Mouse (Mus musculus) layer of hippocampus, adult 9-10 months (tissue): ENCODE results near the gene Gm49394.
A peak's percentile ranks its signal among the peaks of the same experiment; 100 is the strongest.

Experiments used
- DNase-seq: peaks from one replicate; pipeline ENCODE4 v3.0.0; 2022; ENCODE audit warnings: low spot score

Gene Gm49394

DNA sequence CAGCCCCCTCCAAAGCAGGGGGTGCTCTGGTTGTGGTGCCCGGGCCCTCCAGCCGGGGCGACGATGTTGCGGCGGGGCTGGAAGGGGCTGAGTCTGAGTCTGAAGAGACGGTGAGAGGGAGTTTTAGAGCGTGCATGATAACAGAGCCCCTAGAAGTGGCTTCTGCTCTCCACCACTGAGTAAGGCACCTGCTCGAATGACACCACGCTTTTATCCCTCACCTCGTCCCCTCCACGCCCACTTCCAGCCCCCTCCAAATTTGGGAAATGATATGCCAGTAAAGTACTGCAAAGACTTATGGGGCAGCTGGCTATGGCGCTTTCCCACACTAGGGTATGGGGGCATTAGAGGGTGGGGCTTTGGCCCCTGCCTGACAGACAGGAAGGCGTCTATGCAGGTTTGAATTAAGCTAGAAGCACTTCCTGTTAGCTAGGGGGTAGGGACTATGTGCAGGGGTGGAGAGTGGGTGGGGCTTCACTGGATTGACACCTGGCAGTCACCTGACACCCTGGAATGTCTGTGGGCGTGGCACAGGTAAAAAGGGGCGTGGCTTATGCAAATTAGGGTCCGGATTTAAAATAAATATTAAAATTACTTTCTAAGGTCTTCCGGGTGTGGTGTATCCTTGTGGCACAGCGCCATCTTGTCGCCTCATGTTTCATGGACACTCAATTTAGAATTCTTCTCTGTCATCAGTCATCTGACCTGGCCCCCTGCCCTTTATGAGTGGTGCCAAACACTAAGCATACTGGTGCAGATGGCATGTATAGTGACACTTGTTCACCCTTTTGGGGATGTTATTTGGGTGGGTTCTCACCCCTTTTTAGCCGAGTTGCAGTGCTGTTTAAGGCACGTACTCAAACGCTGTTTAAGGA lies at the start of gene Gm49394:
Gm49394 (minus strand) TSS at position 192 of the 875 bp plus-strand sequence.
- DNase-seq: no peak

DNA sequence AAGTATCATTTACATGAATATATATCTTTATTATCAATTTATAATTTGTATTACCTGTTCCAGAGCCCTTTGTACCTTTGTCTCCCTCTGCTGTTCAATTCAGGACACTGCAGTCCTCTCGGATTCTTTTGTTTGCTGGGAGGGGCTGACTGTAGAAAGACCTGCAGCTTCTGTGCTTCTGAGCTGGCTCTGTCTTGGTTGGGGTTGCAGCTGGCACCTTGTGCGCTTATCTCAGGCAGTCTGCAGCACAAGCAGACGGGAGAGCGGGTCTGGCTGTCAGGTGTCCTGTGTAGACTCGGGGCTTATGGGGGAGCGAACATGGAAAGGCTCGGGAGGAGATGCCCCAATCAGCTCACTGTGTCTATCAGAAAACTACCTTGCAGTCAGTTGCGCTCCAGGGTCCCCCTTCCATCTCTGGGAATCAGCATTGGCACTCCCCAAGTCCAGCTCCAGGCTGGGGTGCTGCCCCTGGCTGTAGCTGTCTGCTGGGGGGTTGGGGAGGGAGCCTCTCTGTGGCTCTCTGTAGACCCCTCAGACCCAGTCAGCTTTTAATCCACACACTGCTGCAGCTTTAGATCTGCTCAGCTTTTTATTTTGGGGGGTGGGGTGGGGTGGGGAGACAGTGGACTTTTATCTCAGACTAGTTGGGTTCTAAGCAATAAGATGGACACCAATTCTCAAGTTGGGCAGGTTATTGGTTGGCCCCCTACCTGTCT lies 45.2 kb upstream of the Gm49394 start:
- peak; percentile 21 for DNase-seq

DNA sequence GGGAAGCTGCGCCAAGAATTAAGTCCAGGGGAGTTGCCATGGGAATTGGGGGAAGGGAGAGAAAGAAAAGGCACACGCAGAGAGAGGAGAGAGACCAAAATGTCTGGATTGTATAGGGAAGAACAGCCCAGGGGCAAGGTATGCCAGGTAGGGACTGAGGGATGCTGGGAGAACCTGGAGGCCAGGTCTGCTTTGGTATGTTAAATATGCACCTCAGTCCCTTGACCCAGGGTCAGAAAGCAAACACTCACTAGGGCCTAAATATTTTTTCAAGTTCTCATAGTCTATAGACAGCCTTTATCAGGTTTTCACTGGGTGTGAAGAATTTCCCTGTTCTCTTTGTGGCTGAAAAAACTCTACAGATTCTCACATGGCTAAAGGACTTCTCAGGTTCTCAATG lies 37.1 kb upstream of the Gm49394 start:
- DNase-seq: no peak

DNA sequence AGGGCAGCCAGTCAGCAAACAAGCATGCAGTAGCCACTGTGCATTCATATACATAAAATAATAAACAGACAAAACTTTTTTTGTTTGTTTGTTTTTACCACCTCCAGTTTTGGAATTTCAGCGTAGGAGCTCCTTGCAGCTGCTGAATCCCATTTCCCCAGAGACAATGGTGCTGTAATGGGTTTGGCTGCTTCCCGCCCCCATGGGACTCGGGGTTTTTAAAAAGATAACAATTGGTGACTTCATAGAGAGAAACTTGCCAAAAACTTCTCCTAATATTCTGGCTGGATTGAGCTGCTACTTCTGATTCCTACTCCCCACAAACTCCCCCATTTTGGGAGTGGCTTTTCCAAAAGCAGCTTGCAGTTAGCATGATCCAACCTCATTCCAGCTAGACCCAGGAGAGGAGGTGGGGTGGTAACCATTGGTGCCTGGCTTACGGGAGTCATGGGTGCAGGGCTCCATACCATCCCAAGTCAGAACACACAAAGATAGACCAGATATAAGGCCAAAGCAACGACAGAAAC lies 29.7 kb upstream of the Gm49394 start:
- DNase-seq: no peak

DNA sequence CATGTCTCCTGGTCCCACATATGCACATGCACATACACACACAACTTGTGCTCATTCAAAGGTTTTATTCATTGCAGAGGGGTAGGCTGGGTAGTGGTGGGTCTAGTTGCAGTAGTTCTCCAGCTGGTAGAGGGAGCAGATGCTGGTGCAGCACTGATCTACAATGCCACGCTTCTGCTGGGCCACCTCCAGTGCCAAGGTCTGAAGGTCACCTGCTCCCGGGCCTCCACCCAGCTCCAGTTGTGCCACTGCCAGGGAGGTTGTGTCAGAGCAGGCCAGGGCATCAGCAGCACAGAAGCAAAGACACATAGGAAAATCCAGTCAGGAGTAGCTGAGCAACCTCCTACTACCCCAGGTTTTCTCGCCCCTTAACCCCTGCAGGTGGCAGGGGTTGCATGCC lies 8.9 kb upstream of the Gm49394 start:
- DNase-seq: no peak

DNA sequence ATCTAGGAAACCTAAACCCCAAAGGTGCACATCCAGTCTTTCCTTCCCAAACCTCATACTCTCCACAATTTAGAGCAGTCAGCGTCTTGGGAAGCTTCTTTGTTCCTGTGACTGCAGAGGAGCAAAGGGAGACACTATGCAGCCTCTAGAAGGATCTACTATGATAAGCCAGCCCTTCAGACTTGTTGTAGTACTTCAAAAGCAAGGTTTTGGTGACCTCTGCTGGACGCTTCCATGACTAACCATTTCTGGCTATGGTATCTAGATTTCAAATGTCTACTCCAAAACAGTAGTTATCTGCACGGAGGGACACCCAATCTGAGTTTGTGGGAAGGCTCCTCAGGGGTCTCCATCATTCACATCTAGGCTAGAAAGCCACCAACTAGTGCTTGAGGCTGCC lies 5.9 kb upstream of the Gm49394 start:
- DNase-seq: peak; percentile 35

DNA sequence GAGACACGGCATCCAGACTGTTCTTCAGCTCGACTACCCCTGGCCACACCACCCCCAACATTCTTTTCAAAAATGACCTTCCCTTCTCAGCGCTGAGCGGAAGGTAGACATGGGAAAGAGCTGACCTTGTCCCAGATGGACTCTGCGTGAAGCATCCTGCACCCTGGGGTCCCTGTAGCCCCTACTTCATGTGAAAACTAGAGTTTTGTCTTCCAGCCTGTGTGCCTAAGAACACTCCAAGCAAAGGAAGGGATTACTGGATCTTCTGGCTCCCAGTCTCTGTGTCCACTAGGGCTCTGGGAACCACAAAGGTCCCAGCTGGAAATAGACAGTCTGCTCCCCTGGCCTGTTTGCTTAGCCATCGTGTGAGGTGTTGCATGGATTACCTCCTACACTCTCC lies 5.4 kb upstream of the Gm49394 start:
- no peak for DNase-seq

DNA sequence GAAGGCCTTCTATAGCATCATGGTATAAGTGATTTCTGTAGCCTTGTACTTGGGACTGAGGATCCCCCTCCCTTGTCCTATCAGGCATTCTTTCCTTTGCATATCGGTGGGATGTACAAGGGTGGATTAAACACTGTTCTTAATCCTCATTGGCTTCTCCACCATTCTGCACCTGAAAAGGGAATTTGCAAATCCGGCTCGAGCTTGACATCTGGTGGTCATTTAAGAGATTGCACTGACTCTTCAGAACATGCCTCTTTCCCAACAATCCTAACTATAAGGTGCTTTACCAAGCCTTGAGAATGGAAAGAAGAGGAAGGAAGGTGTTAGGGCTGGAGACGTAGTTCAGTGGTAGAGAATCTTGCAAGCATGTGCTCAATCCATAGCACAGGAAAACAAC lies 2.4 kb upstream of the Gm49394 start:
- DNase-seq: peak; percentile 45

DNA sequence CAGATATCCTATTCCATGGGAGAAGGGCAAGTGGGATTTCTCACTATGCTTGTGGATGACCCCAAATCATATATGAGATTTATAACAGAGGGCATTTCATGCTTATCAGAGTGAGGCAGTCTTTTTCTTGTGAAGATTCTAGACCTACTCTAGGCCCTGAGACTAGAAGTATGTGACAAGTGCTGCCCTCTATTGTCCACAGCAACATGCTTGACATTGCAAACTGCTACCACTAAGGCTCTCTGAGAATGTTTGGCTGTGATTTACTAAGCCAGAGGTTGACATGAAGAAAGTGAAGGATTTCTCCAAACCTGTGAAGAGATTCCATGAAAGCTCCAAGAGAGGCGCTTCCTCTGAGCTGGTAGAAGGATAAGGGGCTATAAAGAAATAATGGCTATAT lies 1.3 kb upstream of the Gm49394 start:
- DNase-seq: no peak

DNA sequence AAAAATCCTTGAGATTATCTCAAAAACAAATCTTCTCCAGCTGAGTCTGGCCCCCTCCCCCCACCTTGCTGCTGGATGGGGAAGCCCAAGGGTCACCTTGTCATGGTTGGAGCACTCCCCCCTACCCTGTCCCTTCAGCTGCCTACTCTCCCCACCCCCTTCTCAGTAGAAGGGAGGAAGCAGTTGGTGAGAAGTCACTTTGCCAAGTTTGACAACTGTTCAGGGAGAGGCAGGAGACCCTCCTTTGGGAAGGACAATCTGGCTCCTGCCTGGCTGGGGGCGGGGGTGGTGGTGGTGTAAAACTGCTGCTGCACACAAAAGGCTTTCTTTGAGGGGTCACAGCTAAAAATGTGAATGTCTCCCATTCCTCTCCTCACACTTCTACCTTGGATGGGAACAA lies 1.4 kb downstream of the Gm49394 start:
- no peak for DNase-seq

DNA sequence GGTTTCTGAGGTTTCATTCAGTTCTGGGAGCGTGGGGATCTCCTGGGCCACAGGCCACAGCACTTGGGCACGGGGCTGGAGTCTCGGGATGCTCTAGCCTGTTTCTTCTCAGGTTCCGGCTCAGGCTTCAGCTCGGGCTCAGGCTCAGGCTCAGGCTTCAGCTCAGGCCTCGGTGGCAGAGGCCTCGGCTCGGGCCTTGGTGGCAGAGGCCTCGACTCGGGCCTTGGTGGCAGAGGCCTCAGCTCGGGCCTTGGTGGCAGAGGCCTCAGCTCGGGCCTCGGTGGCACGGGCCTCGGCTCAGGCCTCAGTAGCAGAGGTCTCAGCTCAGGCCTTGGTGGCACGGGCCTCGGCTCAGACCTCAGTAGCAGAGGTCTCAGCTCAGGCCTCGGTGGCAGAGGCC lies 2.2 kb downstream of the Gm49394 start:
- DNase-seq: no peak

DNA sequence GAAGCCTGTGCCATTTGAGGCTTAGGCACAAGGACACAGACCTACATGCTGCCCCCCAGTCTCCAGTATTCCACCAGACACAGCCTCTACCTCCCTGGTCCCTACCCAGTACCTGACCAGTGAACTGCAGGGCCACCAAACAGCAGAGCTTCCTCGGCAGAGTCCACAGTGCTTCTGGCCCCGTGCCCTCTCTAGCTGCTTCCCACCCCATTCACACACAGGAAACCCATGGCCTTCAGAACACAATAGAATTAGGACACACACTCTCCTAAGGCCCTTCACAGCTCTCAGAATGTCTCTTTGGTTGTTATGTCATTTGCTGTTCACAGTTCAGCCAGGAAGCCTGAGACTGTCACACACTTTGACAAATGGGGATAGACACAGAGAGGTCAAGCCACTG lies 3.1 kb downstream of the Gm49394 start, which contains the start of gene Igf2:
Igf2 (minus strand) TSS at position 158 of the 400 bp plus-strand sequence.
- DNase-seq: no peak

DNA sequence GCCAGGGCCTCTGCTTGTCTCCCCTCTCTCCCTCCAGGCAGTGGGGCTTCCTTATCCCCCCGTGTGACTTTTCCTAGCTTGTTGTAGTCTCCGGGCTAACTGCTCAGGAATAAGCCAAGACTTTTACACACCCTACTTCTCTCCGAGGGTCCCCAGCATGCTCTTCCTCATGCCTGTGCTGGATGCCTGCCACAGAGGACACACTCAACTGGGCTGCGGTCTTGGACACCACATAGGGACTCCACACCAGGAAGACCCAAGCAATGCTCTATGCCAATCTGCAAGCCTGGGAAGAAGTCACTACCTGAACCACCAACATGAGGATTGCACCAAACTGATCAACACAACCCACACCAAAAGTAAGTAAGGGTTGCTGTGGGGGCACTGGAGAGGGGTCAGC lies 3.6 kb downstream of the Gm49394 start:
- no peak for DNase-seq

DNA sequence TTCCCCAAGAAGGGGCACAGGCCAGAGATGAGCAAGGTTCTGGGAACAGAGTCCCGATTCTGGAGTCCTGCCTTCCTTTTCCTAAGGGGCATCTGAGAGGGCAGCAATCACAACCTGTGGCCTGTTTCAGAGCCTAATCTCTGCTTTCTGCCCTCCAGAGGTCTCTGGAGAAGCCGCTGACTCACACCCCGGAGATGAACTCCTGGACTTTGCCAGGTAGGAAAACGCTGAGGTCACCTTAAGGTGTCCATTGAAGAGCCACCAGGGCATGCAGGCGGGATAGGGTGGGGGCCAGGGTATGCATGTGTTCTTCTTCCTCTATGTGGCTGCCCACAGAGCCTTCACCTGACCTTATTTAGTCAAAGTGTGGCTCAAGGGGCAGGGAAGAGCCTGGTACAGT lies 4.4 kb downstream of the Gm49394 start:
- DNase-seq: no peak

DNA sequence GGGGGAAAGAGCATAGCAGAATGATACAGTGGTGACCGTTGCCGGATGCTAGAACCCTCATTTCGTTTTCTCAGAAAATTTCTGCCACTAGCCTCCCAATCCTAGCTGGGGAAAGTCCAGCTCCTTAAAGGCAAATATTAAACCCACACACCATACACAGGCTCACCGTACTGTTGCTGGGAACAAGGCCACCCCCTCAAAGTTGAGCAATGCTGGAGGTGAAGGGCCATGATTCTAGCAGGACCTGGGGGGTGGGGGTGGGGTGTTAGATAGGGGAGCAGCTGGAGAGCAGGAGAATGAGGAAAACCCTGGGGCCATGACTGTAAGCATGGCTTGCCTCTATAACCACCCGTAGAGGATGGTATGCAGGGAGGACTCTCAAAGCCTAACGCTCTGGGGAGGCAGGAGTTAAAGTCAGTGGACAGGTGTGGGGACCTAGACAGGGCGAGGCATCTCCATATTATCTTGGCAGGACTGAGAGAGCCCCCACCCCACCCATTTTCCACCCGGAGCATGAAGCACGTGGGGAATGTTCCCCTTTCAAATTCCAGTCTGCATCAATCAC lies 5.2 kb downstream of the Gm49394 start:
- no peak for DNase-seq

DNA sequence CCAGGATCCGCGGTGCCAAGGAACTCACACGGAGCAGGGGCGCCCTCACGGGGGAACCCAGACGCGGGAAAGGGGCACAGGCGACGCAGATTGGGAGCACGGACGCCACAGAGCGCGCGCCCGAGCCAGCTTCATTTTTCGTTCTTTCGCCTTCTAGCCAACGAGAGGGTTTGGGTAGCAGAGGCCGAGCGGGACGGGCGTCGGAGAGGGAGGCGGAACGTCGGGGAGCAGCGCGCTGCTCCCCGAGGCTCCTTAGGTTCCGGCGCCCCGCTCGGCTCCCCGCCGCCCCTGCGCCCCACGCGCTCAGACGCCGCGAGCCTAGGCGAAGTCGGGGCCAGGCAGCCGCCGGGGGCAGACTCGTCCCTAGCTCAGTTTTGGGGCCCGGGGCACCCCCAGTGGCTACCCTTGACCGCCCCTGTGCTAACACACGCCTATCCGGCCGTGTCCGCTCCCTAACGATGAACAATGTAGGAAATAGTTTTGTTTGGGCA lies 5.8 kb downstream of the Gm49394 start:
- DNase-seq: no peak

DNA sequence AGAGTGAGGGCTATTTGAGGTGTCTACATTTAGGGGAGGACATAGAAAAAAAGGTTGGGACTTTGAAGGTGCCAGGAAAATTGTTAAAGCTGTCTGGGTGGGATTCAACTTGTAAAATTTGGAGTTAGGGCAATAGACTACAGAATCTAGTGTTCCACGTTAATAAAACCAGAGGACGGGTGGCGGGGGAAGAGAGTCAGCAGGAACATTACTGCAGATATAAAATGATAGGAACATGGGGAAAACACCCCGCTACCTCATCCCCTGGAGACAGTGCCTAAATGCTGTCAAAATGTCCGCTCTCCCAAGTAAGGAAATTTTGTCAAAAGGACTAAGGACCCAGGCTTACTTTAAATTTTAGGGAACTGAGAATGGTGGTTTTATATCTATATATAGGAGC lies 6.6 kb downstream of the Gm49394 start:
- no peak for DNase-seq

DNA sequence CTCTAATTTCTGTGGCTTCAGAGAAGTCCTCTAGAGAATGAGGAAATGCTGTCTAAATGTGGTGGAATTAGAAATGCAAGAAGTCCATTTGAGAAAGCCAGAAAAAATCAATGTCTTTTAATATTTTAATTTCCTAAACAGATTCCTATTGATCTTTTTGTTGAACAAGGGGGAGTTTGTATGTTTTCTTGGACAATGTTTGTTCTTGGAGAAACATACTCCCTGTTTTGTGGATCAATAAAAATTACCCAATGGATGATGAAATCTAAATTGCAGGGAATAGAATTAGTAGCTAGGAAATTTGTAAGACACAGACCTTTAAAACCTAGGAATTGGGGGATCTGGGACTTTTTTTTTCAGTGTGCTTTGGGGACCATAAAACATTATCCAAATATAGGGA lies 7.9 kb downstream of the Gm49394 start:
- no peak for DNase-seq

DNA sequence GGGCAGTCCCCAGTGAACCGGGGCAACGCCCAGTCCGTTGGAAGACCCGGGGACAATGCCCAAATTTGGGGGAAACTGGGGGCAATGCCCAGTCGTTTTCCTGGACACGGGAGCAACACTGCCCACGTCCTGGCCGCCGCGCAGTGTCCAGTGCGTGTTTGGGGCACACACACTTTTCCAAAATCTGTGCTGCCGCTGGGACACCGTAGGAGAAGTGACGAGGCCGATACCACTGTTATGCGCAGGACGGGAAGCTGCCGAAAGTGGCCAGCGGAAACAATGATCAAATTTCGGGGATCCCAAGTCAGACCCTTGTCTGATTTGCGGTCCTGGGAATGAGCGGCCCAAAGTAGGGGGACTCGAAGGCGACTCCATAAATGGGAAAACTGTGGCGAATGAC lies 8.7 kb downstream of the Gm49394 start:
- no peak for DNase-seq

DNA sequence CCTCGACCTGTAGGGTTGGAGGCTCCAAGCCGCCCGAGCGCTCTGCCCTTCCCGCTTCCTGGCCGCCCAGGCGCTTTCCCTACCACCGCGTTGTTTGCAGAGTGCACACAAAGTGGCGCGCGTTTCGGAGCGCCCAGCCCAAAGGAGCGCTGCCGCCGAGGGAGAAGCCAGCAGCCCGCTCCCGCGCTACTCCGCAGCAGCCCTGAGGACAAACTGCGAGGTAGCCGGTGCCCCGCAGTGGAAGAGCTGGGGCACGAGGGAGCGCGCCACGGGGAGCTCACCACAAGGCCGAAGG lies 9.1 kb downstream of the Gm49394 start:
- no peak for DNase-seq

DNA sequence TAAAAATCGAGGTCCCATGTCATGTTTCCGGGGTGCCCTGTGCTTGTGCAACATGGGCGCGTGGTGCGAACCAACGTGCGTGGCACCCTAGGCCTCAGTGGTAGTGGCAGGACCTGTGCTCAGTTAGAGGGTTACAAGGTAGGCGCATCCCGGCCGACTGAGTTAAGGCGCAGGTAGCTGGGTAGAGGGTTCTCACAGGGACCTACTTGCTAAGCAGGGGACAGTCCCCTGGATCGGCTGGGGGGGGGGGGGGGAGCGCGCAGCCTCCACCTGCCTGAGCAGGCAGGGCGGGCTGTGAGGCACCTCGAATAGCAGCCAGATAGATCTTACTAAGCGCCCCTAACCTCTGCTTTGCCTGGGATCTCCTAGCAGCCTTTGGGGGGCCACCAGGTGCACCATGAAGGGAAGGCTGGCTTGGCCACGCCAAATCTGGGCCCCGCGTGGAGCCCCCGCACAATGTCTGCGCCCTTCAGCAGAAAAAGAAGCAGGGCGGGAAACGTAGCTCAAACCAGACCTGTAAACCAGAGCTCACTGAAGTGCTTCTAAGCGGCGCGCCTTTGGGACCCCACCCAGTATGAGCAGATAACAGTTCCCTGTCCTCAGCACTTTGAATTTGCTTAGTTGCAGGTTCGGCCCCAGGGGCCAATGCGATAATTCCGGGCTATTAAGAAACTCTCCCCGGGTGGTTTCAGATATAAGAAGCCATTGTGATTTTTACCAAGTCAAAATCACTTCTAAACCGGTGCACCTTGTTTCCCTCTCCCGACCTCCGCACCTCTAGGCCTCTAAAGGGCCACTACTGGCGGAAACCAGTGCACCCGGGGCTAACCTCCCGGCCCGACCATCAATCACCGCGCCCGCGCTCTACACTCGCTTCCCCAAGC lies 9.7 kb downstream of the Gm49394 start:
- DNase-seq: no peak

DNA sequence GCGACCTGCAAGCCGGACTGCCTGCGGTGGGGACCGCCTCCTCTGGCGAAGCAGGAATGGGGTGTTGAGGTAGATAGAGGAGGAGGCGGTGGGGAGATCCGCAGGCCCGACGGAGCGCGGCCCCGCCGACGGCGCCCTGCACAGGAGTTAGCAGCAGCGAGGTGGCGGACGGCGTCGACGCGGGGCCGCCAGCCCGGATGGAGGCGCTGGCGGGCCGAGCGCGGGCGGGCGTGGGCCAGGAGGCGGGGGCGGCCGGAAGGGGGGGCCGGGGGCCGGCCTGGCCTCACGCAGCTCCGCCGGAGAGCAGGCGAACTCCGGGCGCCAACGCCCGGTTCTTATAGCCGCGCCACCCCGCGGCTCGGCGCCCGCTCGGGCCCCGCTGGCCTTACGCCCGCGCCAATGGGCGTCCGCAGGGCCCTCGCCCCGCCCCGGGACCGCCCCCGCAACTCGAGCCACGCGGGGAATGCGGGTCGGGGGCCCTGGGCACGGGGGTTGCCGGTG lies 10.5 kb downstream of the Gm49394 start:
- DNase-seq: no peak
